Mouse (Mus musculus): ENCODE results near the gene Gprc5b.

- TF ChIP-seq POLR2A (IDR thresholded peaks at IDR 0.05; ENCODE audit: low read depth, low read length) (no peak), CTCF (IDR thresholded peaks at IDR 0.05; ENCODE audit: extremely low read depth, insufficient read depth, insufficient read length, insufficient replicate concordance) (no peak)
Measured at GRCm38 (mm10) chr7:118936844-118937243, 58.2 kb downstream of the Gprc5b start.

All from spleen, adult 2 months (tissue).